Mouse (Mus musculus) MN1 (cell line): ENCODE measurements around the gene Zfp853.

ENCODE experiments used
- DNase-seq: peaks from one replicate; pipeline ENCODE4 v3.0.0-alpha.2; 2016; ENCODE audit warnings: low spot score

Zfp853 gene

DNA sequence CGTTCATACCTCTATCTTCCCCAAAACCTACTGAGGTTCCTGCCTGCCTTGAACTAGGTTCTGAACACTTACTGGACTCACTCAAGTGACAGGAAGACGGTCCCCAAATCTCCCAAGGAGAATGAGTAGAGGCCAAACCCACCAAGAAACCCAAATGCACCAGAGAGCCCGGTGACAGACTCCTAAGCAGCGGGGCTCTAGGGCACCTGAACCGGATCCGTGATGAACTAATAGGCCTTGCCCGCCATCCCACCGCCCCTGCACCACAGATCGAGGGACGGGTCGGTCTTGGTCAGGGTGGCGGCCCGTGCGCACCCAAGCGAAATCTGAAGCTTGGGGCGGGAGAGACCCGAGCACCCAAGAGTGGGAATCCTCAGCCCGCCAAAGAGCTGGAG is 40.6 kb downstream of the Zfp853 start:
- no peak for DNase-seq

- DNase-seq = no peak
These were observed 41.4 kb downstream of the Zfp853 start for GRCm38 (mm10) chr5:143252039-143252438.

DNA sequence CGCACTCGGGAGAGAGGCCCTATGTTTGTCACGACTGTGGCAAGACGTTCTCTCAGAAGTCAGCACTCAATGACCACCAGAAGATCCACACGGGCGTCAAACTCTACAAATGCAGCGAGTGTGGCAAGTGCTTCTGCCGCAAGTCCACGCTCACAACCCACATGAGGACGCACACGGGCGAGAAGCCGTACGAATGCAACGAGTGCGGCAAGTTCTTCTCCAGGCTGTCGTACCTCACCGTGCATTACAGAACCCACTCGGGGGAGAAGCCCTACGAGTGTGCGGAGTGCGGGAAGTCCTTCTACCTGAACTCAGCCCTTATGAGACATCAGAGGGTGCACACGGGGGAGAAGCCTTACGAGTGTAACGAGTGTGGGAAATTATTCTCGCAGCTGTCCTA is 48.5 kb downstream of the Zfp853 start:
- no peak for DNase-seq
